Mouse (Mus musculus) lung, embryonic 14.5 days (tissue): ENCODE data around the gene Olfr54. TPM values are rescaled to one million over a fixed set of nuclear protein-coding genes. Genes with fewer than 3 reads are reported as not detected.
"Not testable (repeated sequence)": the region's sequence is repeated elsewhere in the genome, so short reads cannot be mapped to it uniquely, and the experiment has no call there.

Experiments used
- ATAC-seq: fragments of 200-750 bp; cut with Nextera tagmentation; 2 replicates; pipeline ENCODE4 v1.8.0; 2017; ENCODE audit warnings: mild to moderate bottlenecking, moderate TSS enrichment, moderate library complexity; ENCODE audit not compliant: insufficient read depth
- DNase-seq: peaks from one replicate; pipeline ENCODE4 v3.0.0-alpha.2; 2015
- H3K27ac ChIP-seq: fragments of 300-500 bp; sonication (generic); 2 replicates; pipeline ENCODE4 v1.5.1; 2014; ENCODE audit warnings: low read depth, mild to moderate bottlenecking, moderate library complexity
- H3K27me3 ChIP-seq: fragments of 300-500 bp; sonication (generic); 2 replicates; pipeline ENCODE4 v1.6.1; 2014; ENCODE audit warnings: low read length, control low read depth; ENCODE audit not compliant: insufficient read depth
- H3K36me3 ChIP-seq: fragments of 300-500 bp; sonication (generic); 2 replicates; pipeline ENCODE4 v1.6.1; 2014; ENCODE audit warnings: control low read depth; ENCODE audit not compliant: insufficient read depth
- H3K4me1 ChIP-seq: fragments of 300-500 bp; sonication (generic); 2 replicates; pipeline ENCODE4 v1.6.1; 2014; ENCODE audit warnings: antibody characterized with exemption, control low read depth; ENCODE audit not compliant: insufficient read depth
- H3K4me2 ChIP-seq: fragments of 300-500 bp; sonication (generic); 2 replicates; pipeline ENCODE4 v1.6.1; 2014; ENCODE audit warnings: mild to moderate bottlenecking
- H3K4me3 ChIP-seq: fragments of 300-500 bp; sonication (generic); 2 replicates; pipeline ENCODE4 v1.5.1; 2014; ENCODE audit warnings: low read depth, low read length
- H3K9ac ChIP-seq: fragments of 300-500 bp; sonication (generic); 2 replicates; pipeline ENCODE4 v1.6.1; 2014
- H3K9me3 ChIP-seq: fragments of 300-500 bp; sonication (generic); 2 replicates; pipeline ENCODE4 v1.6.1; 2016; ENCODE audit warnings: low read depth, low read length, control low read depth
- CTCF ChIP-seq: IDR thresholded peaks from 2 replicates; pipeline ENCODE4 v1.5.1; 2016; ENCODE audit warnings: antibody characterized with exemption, low read depth
- WGBS: fragments of 180-500 bp; shearing (Covaris S2); extraction: QIAGEN DNeasy Blood & Tissue Kit; methylation state at CpG from one replicate; pipeline ENCODE4 v1.1.7; 2014; 5-methylcytosine and 5-hydroxymethylcytosine counted together
- polyA plus RNA-seq: library from polyadenylated mRNA; unstranded; fragments of >200 nt; fragmentation: Nextera tagmentation; extraction: Ambion mirVana; gene quantifications from 2 replicates; pipeline ENCODE4 v1.2.1, GENCODE M21; 2014

The Olfr54 gene
- polyA plus RNA-seq: not detected in 2 replicates

DNA sequence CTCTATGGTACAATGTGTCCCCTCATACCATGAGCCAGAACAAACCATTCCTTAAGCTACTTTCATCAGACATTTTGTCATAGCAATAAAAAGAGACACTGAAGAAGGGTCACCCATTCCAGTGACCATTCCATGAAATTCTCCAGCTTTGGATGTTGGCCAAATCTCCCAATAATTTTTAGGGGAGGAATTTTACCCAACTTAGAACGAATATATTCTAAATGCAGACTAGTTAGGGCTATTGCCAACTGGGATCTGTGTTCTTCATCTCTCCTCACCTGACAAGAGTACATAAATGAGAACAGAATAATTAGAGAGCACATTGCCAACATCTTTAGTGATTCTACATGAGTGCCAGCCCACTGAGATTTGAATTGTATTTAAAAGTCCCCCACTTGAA lies at the start of gene Olfr54:
TSS of gene Olfr54 (plus strand) at position 301 of the 400 bp plus-strand sequence.
- Histone ChIP-seq H3K36me3 (no peaks in the 10 kb centered on the region), H3K27me3 (no peaks in the 10 kb centered on the region), H3K4me1 (no peaks in the 10 kb centered on the region), H3K4me3 (no peak within 1 kb of the TSS), H3K9me3 (no peaks in the 10 kb centered on the region), H3K9ac (no peak within 1 kb of the TSS), H3K4me2 (no peak within 1 kb of the TSS), H3K27ac (no peak within 1 kb of the TSS)
- 38% methylated on average over 1 of the region's 1 CpGs for WGBS
- no peak for TF ChIP-seq CTCF
- ATAC-seq: no peak
- DNase-seq: no peak

DNA sequence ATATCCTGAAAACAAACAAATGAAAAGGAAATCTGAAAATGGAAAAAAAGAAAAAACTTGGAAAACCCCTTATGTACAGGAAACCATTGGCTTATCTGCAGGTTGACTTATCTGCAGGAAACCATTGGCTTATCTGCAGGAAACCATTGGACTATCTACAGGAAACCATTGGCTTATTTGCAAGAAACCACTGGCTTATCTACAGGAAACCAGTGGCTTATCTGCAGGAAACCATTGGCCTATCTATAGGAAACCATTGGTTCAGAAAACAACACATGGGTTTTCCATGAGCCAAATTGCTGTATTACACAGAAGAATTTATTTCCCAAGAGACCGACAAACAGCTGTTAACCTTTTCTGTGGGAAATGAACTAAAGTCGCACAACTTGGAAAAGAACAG lies 49.1 kb upstream of the Olfr54 start:
- Histone ChIP-seq H3K9me3 (no peaks in the 10 kb centered on the region), H3K4me1 (no peaks in the 10 kb centered on the region), H3K4me2 (no peak overlapping the region), H3K36me3 (no peaks in the 10 kb centered on the region), H3K27me3 (no peaks in the 10 kb centered on the region), H3K27ac (no peak overlapping the region), H3K9ac (no peak overlapping the region), H3K4me3 (no peak overlapping the region)
- ATAC-seq (no peak), DNase-seq (peak; percentile 44)
- 81% methylated on average over 2 of the region's 2 CpGs for WGBS
- no peak for TF ChIP-seq CTCF

DNA sequence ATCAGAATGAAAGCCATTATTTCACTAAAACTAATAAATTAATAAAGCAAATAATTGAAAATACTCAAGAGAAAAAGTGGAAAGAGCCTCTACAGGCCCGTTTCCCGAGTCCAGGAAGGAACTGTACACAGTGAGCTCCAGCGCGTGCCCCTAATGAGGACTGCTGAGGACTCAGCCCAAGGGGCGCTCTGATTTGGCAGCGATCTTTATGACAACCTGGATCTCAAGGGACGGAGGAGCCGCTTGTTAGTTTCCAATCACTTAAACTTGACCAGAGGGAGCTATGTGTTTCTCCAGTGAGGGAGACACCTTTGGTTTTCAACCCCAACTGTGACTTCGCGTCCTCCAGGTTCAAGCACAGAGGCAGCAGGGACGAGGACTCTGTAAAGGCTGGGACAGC lies 47.8 kb upstream of the Olfr54 start, which contains the start of gene Olfr1378:
TSS of gene Olfr1378 (plus strand) at position 301 of the 400 bp plus-strand sequence.
- Histone ChIP-seq H3K4me2 (no peak within 1 kb of the TSS), H3K27ac (no peak within 1 kb of the TSS), H3K36me3 (no peaks in the 10 kb centered on the region), H3K4me1 (no peaks in the 10 kb centered on the region), H3K9me3 (no peaks in the 10 kb centered on the region), H3K4me3 (no peak within 1 kb of the TSS), H3K27me3 (no peaks in the 10 kb centered on the region), H3K9ac (no peak within 1 kb of the TSS)
- ATAC-seq: no peak
- WGBS: 81% methylated on average over 11 of the region's 11 CpGs
- DNase-seq: no peak
- TF ChIP-seq CTCF: no peak

DNA sequence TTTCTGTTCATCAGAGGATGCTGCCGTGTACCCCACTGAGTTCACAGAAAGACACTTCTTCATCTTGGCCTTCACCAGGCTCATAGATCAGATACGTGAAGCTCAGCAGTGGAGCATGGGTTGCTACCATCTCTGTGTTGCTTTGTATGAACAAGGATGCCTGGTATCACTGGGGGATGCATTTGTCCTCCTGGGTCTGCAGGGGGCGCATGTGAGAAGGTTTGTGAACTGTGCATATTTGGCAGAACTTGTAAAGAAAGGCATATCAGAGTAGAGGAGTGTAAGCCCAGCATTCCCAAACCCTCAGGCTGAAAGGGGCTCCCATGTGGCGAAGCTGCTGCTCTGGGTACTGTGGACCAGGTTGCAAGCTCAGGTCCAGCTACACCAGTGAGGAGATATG lies 36.8 kb upstream of the Olfr54 start:
- ATAC-seq: no peak
- H3K4me1 ChIP-seq: no peaks in the 10 kb centered on the region
- H3K4me3 ChIP-seq: no peak overlapping the region
- TF ChIP-seq CTCF: peak; percentile 48
- no peaks in the 10 kb centered on the region for H3K36me3 ChIP-seq
- 68% methylated on average over 4 of the region's 4 CpGs for WGBS
- H3K4me2 ChIP-seq: no peak overlapping the region
- H3K9me3 ChIP-seq: no peaks in the 10 kb centered on the region
- H3K27me3 ChIP-seq: no peaks in the 10 kb centered on the region
- DNase-seq: peak; percentile 23
- no peak overlapping the region for H3K9ac ChIP-seq
- H3K27ac ChIP-seq: no peak overlapping the region

DNA sequence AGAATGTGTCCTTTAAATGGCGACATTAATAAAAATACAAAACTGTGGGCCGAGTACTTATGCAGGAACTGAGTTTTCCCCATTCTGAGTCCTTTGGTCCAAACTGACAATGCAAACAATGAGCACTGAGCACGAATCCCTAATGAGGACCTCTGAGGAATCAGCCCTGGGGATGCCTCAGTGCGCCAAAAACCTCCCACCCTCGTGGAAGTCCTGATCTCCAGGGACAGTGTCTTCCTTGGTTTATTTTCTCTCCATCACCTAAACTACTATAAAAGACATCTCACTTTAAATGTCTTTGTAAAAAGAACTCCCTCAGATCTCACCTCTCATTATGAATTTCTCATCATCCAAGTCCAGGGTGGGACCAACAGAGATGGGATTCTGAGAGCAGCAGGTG lies 32.4 kb upstream of the Olfr54 start, which contains the start of gene Olfr1377:
TSS of gene Olfr1377 (plus strand) at position 301 of the 400 bp plus-strand sequence.
- Histone ChIP-seq H3K9me3 (no peaks in the 10 kb centered on the region), H3K9ac (no peak within 1 kb of the TSS), H3K4me2 (no peak within 1 kb of the TSS), H3K4me3 (no peak within 1 kb of the TSS), H3K4me1 (no peaks in the 10 kb centered on the region), H3K36me3 (no peaks in the 10 kb centered on the region), H3K27me3 (no peaks in the 10 kb centered on the region), H3K27ac (no peak within 1 kb of the TSS)
- 65% methylated on average over 5 of the region's 5 CpGs for WGBS
- no peak for DNase-seq
- TF ChIP-seq CTCF: no peak
- no peak for ATAC-seq

DNA sequence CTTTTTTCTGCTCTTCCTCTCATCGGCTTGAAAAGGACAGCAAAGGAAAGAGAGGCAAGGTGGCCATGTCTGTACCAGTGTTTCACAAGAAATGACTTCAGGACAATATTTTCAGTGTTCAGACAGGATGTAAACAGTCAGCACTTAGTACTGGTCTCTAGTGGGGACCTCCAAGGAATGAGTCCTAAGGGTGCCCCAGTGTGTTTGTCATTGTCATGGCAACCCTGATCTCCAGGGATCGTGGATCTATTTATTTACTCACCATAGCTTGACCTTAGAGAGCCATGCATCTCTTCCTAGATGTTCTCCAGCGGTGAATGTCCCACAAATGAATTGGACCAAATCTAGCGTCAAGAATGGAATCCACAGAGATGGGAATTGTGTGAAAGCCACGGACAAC lies 10.7 kb upstream of the Olfr54 start, which contains the start of gene Olfr51:
TSS of gene Olfr51 (plus strand) at position 301 of the 400 bp plus-strand sequence.
- 62% methylated on average over 5 of the region's 5 CpGs for WGBS
- Histone ChIP-seq H3K27me3 (no peaks in the 10 kb centered on the region), H3K4me3 (no peak within 1 kb of the TSS), H3K4me2 (no peak within 1 kb of the TSS), H3K9me3 (no peaks in the 10 kb centered on the region), H3K4me1 (no peaks in the 10 kb centered on the region), H3K27ac (no peak within 1 kb of the TSS), H3K9ac (no peak within 1 kb of the TSS), H3K36me3 (no peaks in the 10 kb centered on the region)
- DNase-seq (no peak), ATAC-seq (no peak)
- no peak for TF ChIP-seq CTCF

DNA sequence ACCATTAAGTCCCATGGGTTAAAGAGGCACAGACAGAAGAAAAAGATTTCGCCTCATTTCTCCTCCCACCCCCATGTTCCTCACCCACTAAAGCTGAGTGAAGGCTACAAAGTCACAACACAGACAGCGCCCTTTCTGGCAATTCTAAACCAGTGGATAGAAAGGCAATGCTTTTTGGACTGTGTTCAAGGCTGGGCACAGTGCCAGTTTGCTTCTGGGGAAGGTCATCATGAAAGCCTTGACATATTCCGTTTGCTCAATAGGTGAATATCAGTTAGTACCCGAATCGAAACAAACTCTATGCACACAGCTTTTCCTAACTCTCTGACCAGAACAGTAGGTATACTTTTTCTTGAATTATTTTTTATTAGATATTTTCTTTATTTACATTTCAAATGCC lies 2.2 kb upstream of the Olfr54 start:
- H3K27me3 ChIP-seq: no peaks in the 10 kb centered on the region
- H3K27ac ChIP-seq: no peak overlapping the region
- H3K4me3 ChIP-seq: no peak overlapping the region
- H3K9ac ChIP-seq: no peak overlapping the region
- ATAC-seq: no peak
- H3K36me3 ChIP-seq: no peaks in the 10 kb centered on the region
- no peak for TF ChIP-seq CTCF
- no peaks in the 10 kb centered on the region for H3K4me1 ChIP-seq
- H3K4me2 ChIP-seq: no peak overlapping the region
- no peaks in the 10 kb centered on the region for H3K9me3 ChIP-seq
- DNase-seq: peak; percentile 77
- WGBS: 41% methylated on average over 5 of the region's 5 CpGs

DNA sequence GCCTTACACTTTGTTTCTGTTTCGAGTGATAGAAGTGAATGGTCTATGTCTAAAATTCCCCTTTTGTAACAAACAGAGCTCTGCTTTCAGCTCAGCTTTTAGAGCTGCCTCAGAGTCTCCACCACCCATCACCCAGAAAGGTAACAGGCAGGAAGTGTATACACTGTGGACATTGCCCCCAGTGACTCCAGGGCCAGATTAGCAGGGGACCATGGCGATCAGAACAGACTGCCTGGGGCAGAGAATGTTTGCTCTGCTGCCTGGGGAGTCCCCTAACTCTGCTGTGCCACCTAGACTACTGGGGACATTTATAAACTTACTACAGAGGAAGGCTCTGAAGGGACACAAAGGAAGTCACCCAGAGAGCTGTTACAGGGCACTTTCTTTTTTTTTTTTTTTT lies 2.3 kb downstream of the Olfr54 start:
- Histone ChIP-seq H3K4me2 (no peak overlapping the region), H3K9me3 (no peaks in the 10 kb centered on the region), H3K36me3 (no peaks in the 10 kb centered on the region), H3K9ac (no peak overlapping the region), H3K27me3 (no peaks in the 10 kb centered on the region), H3K4me1 (no peaks in the 10 kb centered on the region), H3K27ac (no peak overlapping the region), H3K4me3 (no peak overlapping the region)
- ATAC-seq (no peak), DNase-seq (no peak)
- no peak for TF ChIP-seq CTCF
- 37% methylated on average over 2 of the region's 2 CpGs for WGBS

DNA sequence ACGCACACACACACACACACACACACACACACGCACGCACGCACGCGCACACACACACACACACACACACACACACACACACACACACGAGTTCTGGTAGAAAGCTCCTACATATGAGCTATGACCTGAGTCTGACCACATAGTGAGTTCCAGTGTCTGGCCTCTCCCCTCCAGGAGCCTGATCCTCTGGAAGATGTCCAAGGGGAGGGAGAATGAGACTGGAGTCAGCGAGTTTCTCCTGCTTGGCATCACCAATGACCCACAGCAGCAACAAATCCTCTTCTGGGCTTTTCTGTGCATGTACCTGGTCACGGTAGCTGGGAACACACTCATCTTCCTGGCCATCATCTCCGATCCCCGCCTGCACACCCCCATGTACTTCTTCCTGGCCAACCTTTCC lies 12.8 kb downstream of the Olfr54 start:
- not testable (repeated sequence) for H3K4me1 ChIP-seq

DNA sequence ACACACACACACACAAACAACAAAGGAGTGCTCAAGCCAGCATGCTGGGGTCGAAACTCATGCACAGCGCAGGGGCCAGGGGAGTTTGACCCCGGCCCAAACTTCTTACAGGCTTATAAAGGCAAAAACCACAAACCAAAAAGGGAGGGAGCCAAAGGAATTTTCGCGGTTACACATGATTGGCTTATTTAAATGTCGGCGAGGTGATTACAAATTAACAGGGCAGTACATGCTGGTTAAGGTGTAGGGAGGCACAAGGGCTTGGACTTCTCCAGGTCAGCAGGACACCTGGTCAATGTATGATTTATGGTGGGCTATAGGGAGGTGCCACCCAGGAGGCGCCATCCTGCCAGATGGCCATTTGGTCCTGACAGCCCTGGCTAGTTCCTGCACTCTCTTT lies 15.3 kb downstream of the Olfr54 start:
- not testable (repeated sequence) for DNase-seq, H3K4me3 ChIP-seq, H3K9ac ChIP-seq, H3K9me3 ChIP-seq, H3K36me3 ChIP-seq, H3K4me1 ChIP-seq, H3K27ac ChIP-seq, H3K4me2 ChIP-seq, H3K27me3 ChIP-seq, ATAC-seq
- 70% methylated on average over 8 of the region's 8 CpGs for WGBS

More for the DNA sequence above, 12.8 kb downstream of the Olfr54 start:
- DNase-seq, H3K4me3 ChIP-seq, H3K27me3 ChIP-seq, ATAC-seq, H3K9ac ChIP-seq, H3K4me2 ChIP-seq, H3K36me3 ChIP-seq, H3K27ac ChIP-seq, H3K9me3 ChIP-seq: not testable (repeated sequence)
- WGBS: 85% methylated on average over 11 of the region's 11 CpGs
